Mouse (Mus musculus) cerebellum, adult 2 months (tissue): ENCODE measurements around the gene Prss41.

ENCODE experiments used
- CTCF ChIP-seq: fragments of 200-500 bp; IDR thresholded peaks from 2 replicates; pipeline ENCODE4 v1.5.1; 2011; ENCODE audit warnings: low read depth, mild to moderate bottlenecking, control low read depth, low read length, moderate library complexity, borderline replicate concordance; ENCODE audit not compliant: insufficient read depth
- POLR2A ChIP-seq: fragments of 200-500 bp; IDR thresholded peaks from 2 replicates; pipeline ENCODE4 v1.6.1; 2011; ENCODE audit warnings: low read length, control low read depth, borderline replicate concordance; ENCODE audit not compliant: insufficient read depth

DNA sequence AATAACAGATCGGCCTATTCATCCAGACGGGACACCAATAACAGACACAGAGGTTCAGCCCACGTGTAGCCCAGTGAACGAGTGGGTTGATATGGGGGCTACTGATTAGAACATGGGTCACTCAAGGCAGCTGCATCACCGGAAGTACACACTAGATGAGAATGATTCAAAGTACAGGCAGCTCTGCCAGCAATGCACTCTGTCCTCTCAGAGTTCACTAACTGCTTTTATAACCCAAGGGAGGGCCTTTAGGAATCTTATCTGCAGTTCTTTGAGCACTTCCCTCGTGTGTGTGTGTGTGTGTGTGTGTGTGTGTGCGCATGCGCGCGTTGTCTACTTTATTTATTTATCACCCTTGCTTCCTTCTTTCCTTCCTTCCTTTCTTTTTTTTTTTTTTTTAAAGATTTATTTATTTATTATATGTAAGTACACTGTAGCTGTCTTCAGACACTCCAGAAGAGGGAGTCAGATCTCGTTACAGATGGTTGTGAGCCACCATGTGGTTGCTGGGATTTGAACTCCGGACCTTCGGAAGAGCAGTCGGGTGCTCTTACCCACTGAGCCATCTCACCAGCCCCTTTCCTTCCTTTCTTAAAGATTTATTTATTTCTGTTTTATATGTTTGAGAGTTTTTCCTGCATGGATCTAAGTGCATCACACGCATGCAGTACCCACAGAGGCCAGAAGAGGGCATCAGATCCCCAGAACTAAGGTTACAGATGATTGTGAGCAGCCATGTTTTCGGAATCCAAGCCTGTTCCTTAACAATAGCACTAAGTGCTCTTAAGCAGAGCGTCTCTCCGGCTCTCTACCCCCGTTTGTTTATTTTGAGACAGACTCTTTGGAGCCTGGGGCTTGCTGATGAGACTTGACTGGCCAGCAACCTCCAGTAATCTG is 7.1 kb upstream of the Prss41 start:
- TF ChIP-seq CTCF (peak; percentile 71), POLR2A (no peak)
